Mouse (Mus musculus): ENCODE data around the gene Fgf16. TPM values are rescaled to one million over a fixed set of nuclear protein-coding genes. Genes with fewer than 3 reads are reported as not detected.

The Fgf16 gene
- polyA plus RNA-seq, 1 experiment from 2014 or later = not detected

- H3K4me3 ChIP-seq (ENCODE audit: low read depth, low read length) = peak overlapping the region; percentile 35
- ATAC-seq = peak; percentile 28; the same call in 1 of the 2 replicates
- no peaks in the 10 kb centered on the region for H3K4me1 ChIP-seq (ENCODE audit: control insufficient read depth, insufficient read depth, low read length)
- H3K27ac ChIP-seq (ENCODE audit: low read depth, low read length) = no peak overlapping the region
- no peak overlapping the region for H3K9ac ChIP-seq (ENCODE audit: low read length)
- WGBS = 39% methylated on average over 24 of the region's 36 CpGs
- peak; percentile 21 for DNase-seq (ENCODE audit: low spot score)
- H3K4me2 ChIP-seq (ENCODE audit: low read length) = peak overlapping the region; percentile 60
- H3K27me3 ChIP-seq (replicated peaks; ENCODE audit: control insufficient read depth, insufficient read depth, low read length) = peaks cover 11% of the 10 kb centered on the region; the same call in 1 of the 2 replicates
- H3K9me3 ChIP-seq (replicated peaks; ENCODE audit: control insufficient read depth, low read length) = no peaks in the 10 kb centered on the region
- H3K36me3 ChIP-seq (ENCODE audit: control insufficient read depth, insufficient read depth, low read length) = no peaks in the 10 kb centered on the region
Observed at GRCm38 (mm10) chrX:105765005-105765706, 1.1 kb downstream of the Fgf16 start.

- H3K4me2 ChIP-seq (ENCODE audit: low read length) = no peak overlapping the region
- no peak overlapping the region for H3K27ac ChIP-seq (ENCODE audit: low read depth, low read length)
- H3K4me1 ChIP-seq (ENCODE audit: control insufficient read depth, insufficient read depth, low read length) = no peaks in the 10 kb centered on the region
- no peak overlapping the region for H3K9ac ChIP-seq (ENCODE audit: low read length)
- H3K9me3 ChIP-seq (replicated peaks; ENCODE audit: control insufficient read depth, low read length) = no peaks in the 10 kb centered on the region
- H3K36me3 ChIP-seq (ENCODE audit: control insufficient read depth, insufficient read depth, low read length) = no peaks in the 10 kb centered on the region
- H3K4me3 ChIP-seq (ENCODE audit: low read depth, low read length) = no peak overlapping the region
- H3K27me3 ChIP-seq (replicated peaks; ENCODE audit: control insufficient read depth, insufficient read depth, low read length) = peaks cover 11% of the 10 kb centered on the region; the same call in 1 of the 2 replicates
- ATAC-seq = no peak
- peak; percentile 3 for DNase-seq (ENCODE audit: low spot score)
- WGBS = 46% methylated on average over 6 of the region's 6 CpGs
Observed at GRCm38 (mm10) chrX:105766013-105766412, 1.9 kb downstream of the Fgf16 start.

- Histone ChIP-seq H3K4me3 (ENCODE audit: low read depth, low read length) (no peak overlapping the region), H3K27ac (ENCODE audit: low read depth, low read length) (no peak overlapping the region), H3K9me3 (replicated peaks; ENCODE audit: control insufficient read depth, low read length) (no peaks in the 10 kb centered on the region), H3K36me3 (ENCODE audit: control insufficient read depth, insufficient read depth, low read length) (no peaks in the 10 kb centered on the region), H3K4me1 (ENCODE audit: control insufficient read depth, insufficient read depth, low read length) (no peaks in the 10 kb centered on the region), H3K4me2 (ENCODE audit: low read length) (no peak overlapping the region), H3K9ac (ENCODE audit: low read length) (no peak overlapping the region), H3K27me3 (replicated peaks; ENCODE audit: control insufficient read depth, insufficient read depth, low read length) (peaks cover 11% of the 10 kb centered on the region; the same call in 1 of the 2 replicates)
- DNase-seq (ENCODE audit: low spot score) (peak; percentile 0), ATAC-seq (no peak)
- 42% methylated on average over 9 of the region's 9 CpGs for WGBS
Observed at GRCm38 (mm10) chrX:105767177-105767764, 3.2 kb downstream of the Fgf16 start.

GRCm38 (mm10) chrX:105767932-105768331 lies 3.9 kb downstream of the Fgf16 start:
- ATAC-seq (no peak), DNase-seq (ENCODE audit: low spot score) (no peak)
- Histone ChIP-seq H3K4me3 (ENCODE audit: low read depth, low read length) (no peak overlapping the region), H3K27me3 (replicated peaks; ENCODE audit: control insufficient read depth, insufficient read depth, low read length) (peaks cover 11% of the 10 kb centered on the region; the same call in 1 of the 2 replicates), H3K27ac (ENCODE audit: low read depth, low read length) (no peak overlapping the region), H3K9me3 (replicated peaks; ENCODE audit: control insufficient read depth, low read length) (no peaks in the 10 kb centered on the region), H3K36me3 (ENCODE audit: control insufficient read depth, insufficient read depth, low read length) (no peaks in the 10 kb centered on the region), H3K4me2 (ENCODE audit: low read length) (no peak overlapping the region), H3K4me1 (ENCODE audit: control insufficient read depth, insufficient read depth, low read length) (no peaks in the 10 kb centered on the region), H3K9ac (ENCODE audit: low read length) (no peak overlapping the region)
- WGBS = 74% methylated on average over 3 of the region's 3 CpGs

GRCm38 (mm10) chrX:105773281-105773680 lies 9.2 kb downstream of the Fgf16 start:
- H3K4me3 ChIP-seq (ENCODE audit: low read depth, low read length) = no peak overlapping the region
- H3K27me3 ChIP-seq (replicated peaks; ENCODE audit: control insufficient read depth, insufficient read depth, low read length) = no peaks in the 10 kb centered on the region
- no peaks in the 10 kb centered on the region for H3K4me1 ChIP-seq (ENCODE audit: control insufficient read depth, insufficient read depth, low read length)
- H3K4me2 ChIP-seq (ENCODE audit: low read length) = no peak overlapping the region
- WGBS = 88% methylated on average over 5 of the region's 5 CpGs
- H3K27ac ChIP-seq (ENCODE audit: low read depth, low read length) = no peak overlapping the region
- DNase-seq (ENCODE audit: low spot score) (no peak), ATAC-seq (no peak)
- no peak overlapping the region for H3K9ac ChIP-seq (ENCODE audit: low read length)
- no peaks in the 10 kb centered on the region for H3K36me3 ChIP-seq (ENCODE audit: control insufficient read depth, insufficient read depth, low read length)
- no peaks in the 10 kb centered on the region for H3K9me3 ChIP-seq (replicated peaks; ENCODE audit: control insufficient read depth, low read length)

GRCm38 (mm10) chrX:105794806-105795403 lies 30.8 kb downstream of the Fgf16 start:
- 46% methylated on average over 8 of the region's 8 CpGs for WGBS
- H3K4me2 ChIP-seq (ENCODE audit: low read length) = no peak overlapping the region
- H3K4me1 ChIP-seq (ENCODE audit: control insufficient read depth, insufficient read depth, low read length) = no peaks in the 10 kb centered on the region
- H3K9me3 ChIP-seq (replicated peaks; ENCODE audit: control insufficient read depth, low read length) = no peaks in the 10 kb centered on the region
- 0 out of 2 replicates have a peak, but pooled peaks cover 9% of the 10 kb centered on the region for H3K36me3 ChIP-seq (ENCODE audit: control insufficient read depth, insufficient read depth, low read length)
- no peak overlapping the region for H3K4me3 ChIP-seq (ENCODE audit: low read depth, low read length)
- H3K27me3 ChIP-seq (replicated peaks; ENCODE audit: control insufficient read depth, insufficient read depth, low read length) = no peaks in the 10 kb centered on the region
- peak; percentile 58 for ATAC-seq
- H3K27ac ChIP-seq (ENCODE audit: low read depth, low read length) = no peak overlapping the region
- peak; percentile 36 for DNase-seq (ENCODE audit: low spot score)
- H3K9ac ChIP-seq (ENCODE audit: low read length) = no peak overlapping the region

GRCm38 (mm10) chrX:105824462-105824861 lies 60.4 kb downstream of the Fgf16 start:
- no peak overlapping the region for H3K4me3 ChIP-seq (ENCODE audit: low read depth, low read length)
- H3K9me3 ChIP-seq (replicated peaks; ENCODE audit: control insufficient read depth, low read length) = no peaks in the 10 kb centered on the region
- DNase-seq (ENCODE audit: low spot score) (no peak), ATAC-seq (no peak)
- 90% methylated on average over 5 of the region's 5 CpGs for WGBS
- no peak overlapping the region for H3K27ac ChIP-seq (ENCODE audit: low read depth, low read length)
- H3K36me3 ChIP-seq (ENCODE audit: control insufficient read depth, insufficient read depth, low read length) = peaks cover 21% of the 10 kb centered on the region
- no peak overlapping the region for H3K9ac ChIP-seq (ENCODE audit: low read length)
- no peaks in the 10 kb centered on the region for H3K27me3 ChIP-seq (replicated peaks; ENCODE audit: control insufficient read depth, insufficient read depth, low read length)
- H3K4me1 ChIP-seq (ENCODE audit: control insufficient read depth, insufficient read depth, low read length) = no peaks in the 10 kb centered on the region
- H3K4me2 ChIP-seq (ENCODE audit: low read length) = no peak overlapping the region
